Mouse (Mus musculus) lung, adult 2 months (tissue): ENCODE results near the gene Dtymk.

Experiments used
- CTCF ChIP-seq: fragments of 200-500 bp; IDR thresholded peaks from 2 replicates; pipeline ENCODE4 v1.5.1; 2011; ENCODE audit warnings: mild to moderate bottlenecking, low read length, control low read depth; ENCODE audit not compliant: insufficient read depth
- POLR2A ChIP-seq: fragments of 200-500 bp; IDR thresholded peaks from 2 replicates; pipeline ENCODE4 v1.6.1; 2011; ENCODE audit warnings: low read depth, mild to moderate bottlenecking, control low read depth, low read length, borderline replicate concordance; ENCODE audit errors: extremely low read depth

- no peak for TF ChIP-seq CTCF
- no peak for TF ChIP-seq POLR2A
Measured at GRCm38 (mm10) chr1:93746179-93746578, 55.6 kb downstream of the Dtymk start.
